Mouse (Mus musculus) heart, embryonic 10.5 days (tissue): ENCODE data around the gene Nt5c2. TPM values are rescaled to one million over a fixed set of nuclear protein-coding genes. Genes with fewer than 3 reads are reported as not detected.

Source experiments
- DNase-seq: peaks from one replicate; pipeline ENCODE4 v3.0.0-alpha.2; 2017; ENCODE audit warnings: low spot score
- H3K27ac ChIP-seq: fragments of 300-500 bp; sonication (generic); 2 replicates; pipeline ENCODE4 v1.5.1; 2016; ENCODE audit warnings: mild to moderate bottlenecking
- H3K27me3 ChIP-seq: fragments of 300-500 bp; sonication (generic); 2 replicates; pipeline ENCODE4 v1.6.1; 2016; ENCODE audit warnings: mild to moderate bottlenecking; ENCODE audit not compliant: poor library complexity, insufficient read depth, severe bottlenecking
- H3K36me3 ChIP-seq: fragments of 300-500 bp; sonication (generic); 2 replicates; pipeline ENCODE4 v1.6.1; 2016; ENCODE audit warnings: mild to moderate bottlenecking, moderate library complexity
- H3K4me1 ChIP-seq: fragments of 300-500 bp; sonication (generic); 2 replicates; pipeline ENCODE4 v1.6.1; 2016; ENCODE audit warnings: mild to moderate bottlenecking
- H3K4me3 ChIP-seq: fragments of 300-500 bp; sonication (generic); 2 replicates; pipeline ENCODE4 v1.5.1; 2016; ENCODE audit warnings: mild to moderate bottlenecking, moderate library complexity
- H3K9me3 ChIP-seq: fragments of 300-500 bp; sonication (generic); 2 replicates; pipeline ENCODE4 v1.6.1; 2016; ENCODE audit warnings: mild to moderate bottlenecking, moderate library complexity
- WGBS: fragments of 180-500 bp; shearing (Covaris S2); methylation state at CpG from one replicate; pipeline ENCODE4 v1.1.7; 2016; 5-methylcytosine and 5-hydroxymethylcytosine counted together
- polyA plus RNA-seq: library from polyadenylated mRNA; unstranded; fragments of >200 nt; fragmentation: Nextera tagmentation; extraction: Ambion mirVana; gene quantifications from 2 replicates; pipeline ENCODE4 v1.2.1, GENCODE M21; 2016

Gene Nt5c2
- polyA plus RNA-seq, 1 experiment from 2014 or later, result 71.8 TPM

GRCm38 (mm10) chr19:46849443-46849997 lies 165.4 kb downstream of the Nt5c2 start:
- Histone ChIP-seq H3K27ac (peak overlapping the region; percentile 84), H3K4me3 (no peak overlapping the region), H3K27me3 (no peaks in the 10 kb centered on the region), H3K4me1 (peaks cover 43% of the 10 kb centered on the region), H3K36me3 (no peaks in the 10 kb centered on the region), H3K9me3 (no peaks in the 10 kb centered on the region)
- DNase-seq, result peak; percentile 92
- 62% methylated on average over 9 of the region's 9 CpGs for WGBS

- no peaks in the 10 kb centered on the region for H3K27me3 ChIP-seq
- no peaks in the 10 kb centered on the region for H3K36me3 ChIP-seq
- DNase-seq, result no peak
- H3K9me3 ChIP-seq, result no peaks in the 10 kb centered on the region
- H3K27ac ChIP-seq, result peak overlapping the region; percentile 84
- 42% methylated on average over 14 of the region's 14 CpGs for WGBS
- peaks cover 40% of the 10 kb centered on the region for H3K4me1 ChIP-seq
- H3K4me3 ChIP-seq, result peak overlapping the region; percentile 25
Observed at GRCm38 (mm10) chr19:46848381-46849268, 166.3 kb downstream of the Nt5c2 start.

- Histone ChIP-seq H3K36me3 (no peaks in the 10 kb centered on the region), H3K27me3 (no peaks in the 10 kb centered on the region), H3K4me3 (no peak overlapping the region), H3K27ac (peak overlapping the region; percentile 23; the same call in 1 of the 2 replicates), H3K9me3 (no peaks in the 10 kb centered on the region), H3K4me1 (peaks cover 47% of the 10 kb centered on the region)
- 61% methylated on average over 5 of the region's 5 CpGs for WGBS
- no peak for DNase-seq
Observed at GRCm38 (mm10) chr19:46846459-46846858, 168.5 kb downstream of the Nt5c2 start.

DNA sequence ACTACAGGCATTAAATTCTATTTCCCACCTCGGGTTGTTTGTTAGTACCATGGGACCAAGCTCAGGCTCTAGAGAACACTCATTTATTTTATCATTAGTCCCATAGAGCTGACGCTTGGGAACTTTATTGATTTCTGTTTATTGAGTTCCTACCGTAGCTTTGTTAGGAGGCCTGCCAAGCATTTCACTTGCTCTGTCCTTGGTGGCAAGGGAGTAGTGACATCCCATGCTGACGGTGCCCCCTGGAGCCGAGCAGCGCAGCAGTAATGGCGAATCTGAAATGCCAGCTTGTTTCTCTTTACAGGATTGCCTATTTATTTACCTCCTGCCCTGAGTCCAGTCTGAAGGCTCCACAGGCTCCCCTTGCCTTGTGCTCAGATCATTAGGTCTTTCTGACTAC lies 168.9 kb downstream of the Nt5c2 start:
- H3K36me3 ChIP-seq, result no peaks in the 10 kb centered on the region
- WGBS, result 83% methylated on average over 7 of the region's 7 CpGs
- no peaks in the 10 kb centered on the region for H3K9me3 ChIP-seq
- DNase-seq, result no peak
- H3K4me1 ChIP-seq, result peaks cover 47% of the 10 kb centered on the region
- H3K27me3 ChIP-seq, result no peaks in the 10 kb centered on the region
- H3K27ac ChIP-seq, result peak overlapping the region; percentile 23; the same call in 1 of the 2 replicates
- H3K4me3 ChIP-seq, result no peak overlapping the region

GRCm38 (mm10) chr19:46843030-46843429 lies 171.9 kb downstream of the Nt5c2 start:
- no peaks in the 10 kb centered on the region for H3K36me3 ChIP-seq
- H3K27ac ChIP-seq, result peak overlapping the region; percentile 24; the same call in 1 of the 2 replicates
- 68% methylated on average over 2 of the region's 2 CpGs for WGBS

GRCm38 (mm10) chr19:46841016-46841415 lies 173.9 kb downstream of the Nt5c2 start:
- H3K27ac ChIP-seq, result no peak overlapping the region
- no peaks in the 10 kb centered on the region for H3K9me3 ChIP-seq
- WGBS, result 83% methylated on average over 4 of the region's 4 CpGs
- H3K4me1 ChIP-seq, result peaks cover 19% of the 10 kb centered on the region
- H3K27me3 ChIP-seq, result no peaks in the 10 kb centered on the region
- H3K4me3 ChIP-seq, result no peak overlapping the region
- no peaks in the 10 kb centered on the region for H3K36me3 ChIP-seq
- DNase-seq, result no peak

More at GRCm38 (mm10) chr19:46843030-46843429, 171.9 kb downstream of the Nt5c2 start:
- no peak for DNase-seq
- H3K4me3 ChIP-seq, result no peak overlapping the region
- H3K4me1 ChIP-seq, result peaks cover 27% of the 10 kb centered on the region
- no peaks in the 10 kb centered on the region for H3K9me3 ChIP-seq
- H3K27me3 ChIP-seq, result no peaks in the 10 kb centered on the region

- H3K27me3 ChIP-seq, result no peaks in the 10 kb centered on the region
- 88% methylated on average over 11 of the region's 11 CpGs for WGBS
- H3K4me3 ChIP-seq, result no peak overlapping the region
Observed at GRCm38 (mm10) chr19:46837290-46838079, 177.5 kb downstream of the Nt5c2 start.

DNA sequence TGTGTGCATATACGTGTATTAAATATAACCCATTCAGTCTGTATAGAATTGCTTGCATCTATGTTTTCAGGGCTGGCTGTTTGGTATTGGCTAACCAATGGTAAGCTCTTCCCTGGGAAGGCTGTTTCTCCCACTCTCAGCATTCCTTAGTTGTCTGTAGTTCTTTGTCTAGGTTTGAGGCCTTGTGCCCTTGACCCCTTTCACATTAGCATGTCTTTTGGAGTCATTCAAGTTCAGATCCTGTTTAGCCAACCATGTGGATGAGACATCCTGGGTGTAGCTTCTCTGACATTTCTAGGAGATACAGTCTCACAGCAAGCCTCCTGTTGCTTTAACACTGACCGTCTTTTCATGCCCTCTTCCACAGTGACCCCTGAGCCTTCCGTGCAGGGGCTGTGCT lies 178.9 kb downstream of the Nt5c2 start:
- 88% methylated on average over 3 of the region's 3 CpGs for WGBS
- Histone ChIP-seq H3K27ac (no peak overlapping the region), H3K4me3 (no peak overlapping the region), H3K4me1 (peaks cover 6% of the 10 kb centered on the region), H3K36me3 (no peaks in the 10 kb centered on the region), H3K9me3 (no peaks in the 10 kb centered on the region), H3K27me3 (no peaks in the 10 kb centered on the region)
- no peak for DNase-seq

More at GRCm38 (mm10) chr19:46837290-46838079, 177.5 kb downstream of the Nt5c2 start:
- DNase-seq, result no peak
- H3K27ac ChIP-seq, result no peak overlapping the region
- H3K4me1 ChIP-seq, result no peaks in the 10 kb centered on the region
- no peaks in the 10 kb centered on the region for H3K36me3 ChIP-seq
- no peaks in the 10 kb centered on the region for H3K9me3 ChIP-seq

DNA sequence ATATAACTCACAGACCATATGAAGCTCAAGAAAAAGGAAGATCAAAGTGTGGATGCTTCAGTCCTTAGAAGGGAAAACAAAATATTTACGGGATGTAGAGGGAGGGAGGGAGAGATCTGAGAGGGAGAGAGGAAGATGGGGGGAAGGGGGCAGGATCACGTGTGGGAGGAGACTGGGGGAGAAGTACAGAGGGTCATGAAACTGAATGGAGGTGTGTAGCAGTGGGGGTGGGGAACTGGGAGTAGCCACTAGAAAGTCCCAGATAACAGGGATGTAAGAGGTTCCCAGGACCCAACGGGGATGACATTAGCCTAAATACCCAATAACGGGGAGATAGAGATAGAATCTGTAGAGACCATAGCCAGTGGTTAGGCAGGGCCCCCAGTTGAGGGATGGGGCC lies 179.6 kb downstream of the Nt5c2 start:
- Histone ChIP-seq H3K9me3 (no peaks in the 10 kb centered on the region), H3K4me1 (peaks cover 10% of the 10 kb centered on the region), H3K4me3 (no peak overlapping the region), H3K27ac (no peak overlapping the region), H3K36me3 (no peaks in the 10 kb centered on the region), H3K27me3 (no peaks in the 10 kb centered on the region)
- DNase-seq, result no peak
- WGBS, result 62% methylated on average over 4 of the region's 4 CpGs

DNA sequence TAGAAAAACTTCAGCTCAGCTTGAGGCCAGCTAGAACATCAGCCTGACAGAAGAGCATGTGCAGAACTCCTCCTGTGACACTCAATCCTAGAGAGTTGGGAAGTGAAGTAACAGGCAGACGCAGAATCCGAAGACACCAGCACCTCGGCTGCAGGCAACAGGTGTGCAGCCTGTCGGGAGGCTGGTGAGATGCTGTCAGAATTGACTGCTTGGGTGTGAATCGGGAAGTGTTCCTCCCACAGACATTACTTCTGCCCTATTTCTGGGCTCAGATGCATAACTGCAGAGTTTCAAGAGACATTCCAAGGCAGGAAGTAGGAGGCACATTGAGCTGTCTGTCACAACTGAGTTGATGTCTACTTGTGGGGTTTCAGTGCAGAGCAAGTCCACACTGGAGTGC lies 180.7 kb downstream of the Nt5c2 start:
- no peaks in the 10 kb centered on the region for H3K36me3 ChIP-seq
- H3K4me3 ChIP-seq, result no peak overlapping the region
- WGBS, result 82% methylated on average over 5 of the region's 5 CpGs
- H3K27ac ChIP-seq, result no peak overlapping the region
- H3K27me3 ChIP-seq, result no peaks in the 10 kb centered on the region
- H3K4me1 ChIP-seq, result peaks cover 10% of the 10 kb centered on the region
- no peak for DNase-seq
- H3K9me3 ChIP-seq, result no peaks in the 10 kb centered on the region
